Mouse (Mus musculus): ENCODE measurements at regions not wholly inside any gene's neighbourhood (a gene's known extent, or its start where the extent isn't known, plus 50 kb on each side); places are given as distances from the start of the nearest gene placed in this dataset.

GRCm38 (mm10) chr1:61135597-61136545, 158.1 kb downstream of the Icos start:
- no peak for DNase-seq (ENCODE audit: low read depth, low spot score)

- DNase-seq (ENCODE audit: low read depth, low spot score) = no peak
Observed at GRCm38 (mm10) chr1:61137210-61137885, 159.6 kb downstream of the Icos start.

- DNase-seq (ENCODE audit: low read depth, low spot score) = no peak
Observed at GRCm38 (mm10) chr1:61137954-61138353, 160.2 kb downstream of the Icos start.

- DNase-seq (ENCODE audit: low read depth, low spot score) = peak; percentile 26
Observed at GRCm38 (mm10) chr1:61139291-61139983, 161.7 kb downstream of the Icos start.

GRCm38 (mm10) chr1:61139984-61140648, 162.4 kb downstream of the Icos start:
- no peak for DNase-seq (ENCODE audit: low read depth, low spot score)

- DNase-seq (ENCODE audit: low read depth, low spot score) = no peak
Observed at GRCm38 (mm10) chr1:61140870-61141591, 163.3 kb downstream of the Icos start.

- DNase-seq (ENCODE audit: low read depth, low spot score) = no peak
Observed at GRCm38 (mm10) chr1:61141592-61141930, 163.8 kb downstream of the Icos start.

- DNase-seq (ENCODE audit: low read depth, low spot score) = no peak
Observed at GRCm38 (mm10) chr1:61141952-61142351, 164.2 kb downstream of the Icos start.

GRCm38 (mm10) chr1:61143030-61143753, 165.5 kb downstream of the Icos start:
- DNase-seq (ENCODE audit: low read depth, low spot score) = no peak

GRCm38 (mm10) chr1:61143754-61144066, 166.0 kb downstream of the Icos start:
- no peak for DNase-seq (ENCODE audit: low read depth, low spot score)

GRCm38 (mm10) chr1:61145013-61145412, 167.3 kb downstream of the Icos start:
- DNase-seq (ENCODE audit: low read depth, low spot score) = no peak

- no peak for DNase-seq (ENCODE audit: low read depth, low spot score)
Observed at GRCm38 (mm10) chr1:61145572-61145971, 167.8 kb downstream of the Icos start.

- no peak for DNase-seq (ENCODE audit: low read depth, low spot score)
Observed at GRCm38 (mm10) chr1:61146222-61146723, 168.5 kb downstream of the Icos start.

- no peak for DNase-seq (ENCODE audit: low read depth, low spot score)
Observed at GRCm38 (mm10) chr1:61151742-61152141, 174.0 kb downstream of the Icos start.

GRCm38 (mm10) chr1:61152157-61152556, 174.4 kb downstream of the Icos start:
- no peak for DNase-seq (ENCODE audit: low read depth, low spot score)

- DNase-seq (ENCODE audit: low read depth, low spot score) = peak; percentile 61
Observed at GRCm38 (mm10) chr1:61154216-61154615, 176.5 kb downstream of the Icos start.

GRCm38 (mm10) chr1:61157271-61157670, 179.5 kb downstream of the Icos start:
- peak; percentile 34 for DNase-seq (ENCODE audit: low read depth, low spot score)

GRCm38 (mm10) chr1:61160505-61160904, 182.8 kb downstream of the Icos start:
- no peak for DNase-seq (ENCODE audit: low read depth, low spot score)

- no peak for DNase-seq (ENCODE audit: low read depth, low spot score)
Observed at GRCm38 (mm10) chr1:61164271-61164670, 186.5 kb downstream of the Icos start.

- no peak for DNase-seq (ENCODE audit: low read depth, low spot score)
Observed at GRCm38 (mm10) chr1:61171941-61172340, 194.2 kb downstream of the Icos start.
